ENCODE assay signal across 13 mouse cellular contexts in the genomic region with DNA sequence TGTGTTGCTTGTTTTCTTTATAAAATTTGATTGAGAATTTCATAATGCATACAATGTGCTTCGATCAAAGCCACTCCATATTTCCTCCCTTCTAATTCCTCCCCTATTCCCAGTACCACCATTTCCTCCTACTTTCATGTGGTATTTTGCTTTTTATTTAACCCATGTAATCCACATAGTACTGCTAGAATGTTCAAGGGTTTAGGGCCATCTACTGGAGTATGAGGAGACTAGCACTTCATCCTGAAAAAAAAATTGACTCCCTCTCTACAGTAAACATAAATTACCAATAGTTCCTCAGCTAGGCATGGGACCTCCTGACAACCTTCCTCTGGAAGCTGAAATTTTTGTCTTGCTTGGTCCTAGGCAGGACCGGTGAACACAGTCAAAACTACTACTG.
A peak's percentile ranks its signal among the peaks of the same experiment; 100 is the strongest.
DNase-seq lines count a peak whose midpoint lies in the region; ATAC-seq and TF ChIP-seq lines count a peak whose summit lies in the region.
"Had no signal": no experiment of that assay in that cellular context is flagged by ENCODE, and none has a peak within 500 bp of the region (broad histone marks: within the 10 kb centered on the region; RNA-seq: fewer than 3 reads in every experiment).

No protein-coding gene starts in this region.

- peak; percentile 45; the same call in 1 of the 2 replicates for ATAC-seq in hindbrain, embryonic 15.5 days (ENCODE audit: low FRiP score, low read depth)
- no peak for ATAC-seq in hindbrain, embryonic 12.5 days (ENCODE audit: low FRiP score)
- ATAC-seq in midbrain, embryonic 13.5 days = peak; percentile 30; the same call in 1 of the 2 replicates
- no peak for ATAC-seq in stomach, postnatal 0 days (ENCODE audit: low FRiP score, low TSS enrichment)

- H3K27me3 ChIP-seq in hindbrain, embryonic 15.5 days = no peaks in the 10 kb centered on the region
- H3K27me3 ChIP-seq in hindbrain, embryonic 12.5 days = no peaks in the 10 kb centered on the region
- no peaks in the 10 kb centered on the region for H3K27me3 ChIP-seq in midbrain, embryonic 13.5 days
- no peaks in the 10 kb centered on the region for H3K27me3 ChIP-seq in midbrain, embryonic 10.5 days (ENCODE audit: low read depth, poor library complexity, severe bottlenecking)
- H3K27me3 ChIP-seq in stomach, postnatal 0 days (ENCODE audit: control insufficient read depth, insufficient read depth, low read length) = no peaks in the 10 kb centered on the region
- H3K27me3 ChIP-seq: embryonic facial prominence, embryonic 13.5 days had no signal

- no peak overlapping the region for H3K27ac ChIP-seq in hindbrain, embryonic 15.5 days (replicated peaks)
- H3K27ac ChIP-seq in hindbrain, embryonic 12.5 days = no peak overlapping the region
- H3K27ac ChIP-seq in midbrain, embryonic 13.5 days = no peak overlapping the region
- no peak overlapping the region for H3K27ac ChIP-seq in midbrain, embryonic 10.5 days (replicated peaks)
- no peak overlapping the region for H3K27ac ChIP-seq in stomach, postnatal 0 days (replicated peaks)
- H3K27ac ChIP-seq: embryonic facial prominence, embryonic 13.5 days had no signal

- WGBS in hindbrain, embryonic 15.5 days = 75% methylated on average over 2 of the region's 2 CpGs
- WGBS in hindbrain, embryonic 12.5 days = 76% methylated on average over 2 of the region's 2 CpGs
- WGBS in midbrain, embryonic 13.5 days = 73% methylated on average over 2 of the region's 2 CpGs
- WGBS in midbrain, embryonic 10.5 days = 76% methylated on average over 2 of the region's 2 CpGs
- WGBS in stomach, postnatal 0 days = 52% methylated on average over 2 of the region's 2 CpGs

- no peak overlapping the region for H3K4me2 ChIP-seq in hindbrain, embryonic 15.5 days
- H3K4me2 ChIP-seq in hindbrain, embryonic 12.5 days (replicated peaks) = no peak overlapping the region
- H3K4me2 ChIP-seq in midbrain, embryonic 13.5 days (replicated peaks) = no peak overlapping the region
- H3K4me2 ChIP-seq in stomach, postnatal 0 days (replicated peaks; ENCODE audit: low read depth) = no peak overlapping the region
- H3K4me2 ChIP-seq: embryonic facial prominence, embryonic 13.5 days; lung, embryonic 14.5 days had no signal

- peak; percentile 41 for TF ChIP-seq CTCF in stomach, postnatal 0 days (IDR thresholded peaks at IDR 0.05; ENCODE audit: low read depth)

- no peak overlapping the region for H3K4me3 ChIP-seq in hindbrain, embryonic 15.5 days
- no peak overlapping the region for H3K4me3 ChIP-seq in hindbrain, embryonic 12.5 days
- H3K4me3 ChIP-seq in midbrain, embryonic 13.5 days (replicated peaks) = no peak overlapping the region
- H3K4me3 ChIP-seq in midbrain, embryonic 10.5 days = no peak overlapping the region
- no peak overlapping the region for H3K4me3 ChIP-seq in stomach, postnatal 0 days (ENCODE audit: low read depth, low read length)
- H3K4me3 ChIP-seq: embryonic facial prominence, embryonic 13.5 days had no signal

- H3K9ac ChIP-seq in hindbrain, embryonic 15.5 days = no peak overlapping the region
- H3K9ac ChIP-seq in hindbrain, embryonic 12.5 days = no peak overlapping the region
- H3K9ac ChIP-seq in midbrain, embryonic 13.5 days (replicated peaks) = no peak overlapping the region
- H3K9ac ChIP-seq in stomach, postnatal 0 days (ENCODE audit: low read length) = no peak overlapping the region
- H3K9ac ChIP-seq: embryonic facial prominence, embryonic 13.5 days; lung, embryonic 14.5 days had no signal

- DNase-seq in midbrain, embryonic 10.5 days (ENCODE audit: low spot score) = no peak
- peak; percentile 5 for DNase-seq in MEL-GATA-1-ER (ENCODE audit: extremely low read depth, low read depth)
- DNase-seq in stomach, postnatal 0 days (ENCODE audit: low spot score) = no peak
- no peak for DNase-seq in layer of hippocampus, postnatal 10 days (ENCODE audit: low spot score in 2 of 2)
- DNase-seq: adrenal gland, postnatal 25 days; cerebellum, adult 8-10 months; gastrocnemius, postnatal 25 days; lung, embryonic 14.5 days; lung, postnatal 4 days had no signal

- no peaks in the 10 kb centered on the region for H3K36me3 ChIP-seq in hindbrain, embryonic 15.5 days
- no peaks in the 10 kb centered on the region for H3K36me3 ChIP-seq in hindbrain, embryonic 12.5 days
- no peaks in the 10 kb centered on the region for H3K36me3 ChIP-seq in midbrain, embryonic 13.5 days
- H3K36me3 ChIP-seq in midbrain, embryonic 10.5 days = no peaks in the 10 kb centered on the region
- H3K36me3 ChIP-seq in stomach, postnatal 0 days (ENCODE audit: control insufficient read depth, insufficient read depth, low read length) = no peaks in the 10 kb centered on the region
- H3K36me3 ChIP-seq: embryonic facial prominence, embryonic 13.5 days had no signal

- no peaks in the 10 kb centered on the region for H3K4me1 ChIP-seq in hindbrain, embryonic 15.5 days (replicated peaks)
- no peaks in the 10 kb centered on the region for H3K4me1 ChIP-seq in hindbrain, embryonic 12.5 days
- H3K4me1 ChIP-seq in midbrain, embryonic 13.5 days (replicated peaks) = no peaks in the 10 kb centered on the region
- no peaks in the 10 kb centered on the region for H3K4me1 ChIP-seq in midbrain, embryonic 10.5 days
- H3K4me1 ChIP-seq in stomach, postnatal 0 days (replicated peaks; ENCODE audit: control insufficient read depth, insufficient read depth) = no peaks in the 10 kb centered on the region
- H3K4me1 ChIP-seq: embryonic facial prominence, embryonic 13.5 days had no signal

- TF ChIP-seq EP300 in stomach, postnatal 0 days (optimal IDR thresholded peaks at IDR 0.05) = no peak

- H3K9me3 ChIP-seq in hindbrain, embryonic 15.5 days = no peaks in the 10 kb centered on the region
- H3K9me3 ChIP-seq in hindbrain, embryonic 12.5 days (replicated peaks) = no peaks in the 10 kb centered on the region
- H3K9me3 ChIP-seq in midbrain, embryonic 13.5 days = no peaks in the 10 kb centered on the region
- H3K9me3 ChIP-seq in midbrain, embryonic 10.5 days (replicated peaks) = no peaks in the 10 kb centered on the region
- no peaks in the 10 kb centered on the region for H3K9me3 ChIP-seq in stomach, postnatal 0 days (ENCODE audit: control insufficient read depth, low read length)
- H3K9me3 ChIP-seq: embryonic facial prominence, embryonic 13.5 days had no signal

Comparison
In these comparisons a context has a peak if more than half of its experiments do, and no peak if none do; other contexts are left out.
1. ATAC-seq: peak in hindbrain, embryonic 15.5 days (single experiment) and midbrain, embryonic 13.5 days (single experiment); none in hindbrain, embryonic 12.5 days (single experiment) and stomach, postnatal 0 days (single experiment).